Mouse (Mus musculus): ENCODE results near the gene Larp7. TPM values are rescaled to one million over a fixed set of nuclear protein-coding genes. Genes with fewer than 3 reads are reported as not detected.

The Larp7 gene
- total RNA-seq, 2 experiments from 2014 or later: 13.3 to 30.0 TPM

- no peak for ATAC-seq (replicated peaks; ENCODE audit: low FRiP score, poor library complexity, severe bottlenecking)
Observed at GRCm38 (mm10) chr3:127515251-127515650, 37.9 kb downstream of the Larp7 start.

GRCm38 (mm10) chr3:127513699-127514098 is 39.5 kb downstream of the Larp7 start:
- ATAC-seq (replicated peaks; ENCODE audit: low FRiP score, poor library complexity, severe bottlenecking): no peak

- ATAC-seq (replicated peaks; ENCODE audit: low FRiP score, poor library complexity, severe bottlenecking): no peak
Observed at GRCm38 (mm10) chr3:127512794-127513335, 40.3 kb downstream of the Larp7 start.

GRCm38 (mm10) chr3:127511786-127512746 is 41.1 kb downstream of the Larp7 start:
- no peak for ATAC-seq (replicated peaks; ENCODE audit: low FRiP score, poor library complexity, severe bottlenecking)

- no peak for ATAC-seq (replicated peaks; ENCODE audit: low FRiP score, poor library complexity, severe bottlenecking)
Observed at GRCm38 (mm10) chr3:127507878-127508783, 45.0 kb downstream of the Larp7 start.

- ATAC-seq (replicated peaks; ENCODE audit: low FRiP score, poor library complexity, severe bottlenecking): no peak
Observed at GRCm38 (mm10) chr3:127498742-127499400, 54.3 kb downstream of the Larp7 start, which contains the start of gene Ank2. Ank2 (minus strand) TSS chr3:127499350.

GRCm38 (mm10) chr3:127498197-127498741 is 54.9 kb downstream of the Larp7 start:
- peak; percentile 49; the same call in 1 of the 2 replicates for ATAC-seq (replicated peaks; ENCODE audit: low FRiP score, poor library complexity, severe bottlenecking)

- ATAC-seq (replicated peaks; ENCODE audit: low FRiP score, poor library complexity, severe bottlenecking): no peak
Observed at GRCm38 (mm10) chr3:127492663-127493062, 60.5 kb downstream of the Larp7 start.

GRCm38 (mm10) chr3:127487302-127487701 is 65.8 kb downstream of the Larp7 start:
- ATAC-seq (replicated peaks; ENCODE audit: low FRiP score, poor library complexity, severe bottlenecking): no peak

Other genes with a start within 250 kb of the Larp7 start
- 0.63 TPM in 1 of 2 replicates, not detected in the other for gene Ank2, start 54.0 kb downstream of the Larp7 start, total RNA-seq (2015; ENCODE audit: low replicate concordance)
- gene Ank2, start 54.0 kb downstream of the Larp7 start, total RNA-seq (2017; ENCODE audit: low replicate concordance): 0.34 and 2.6 TPM in 2 replicates
- gene Zgrf1, start 140 bp upstream of the Larp7 start, total RNA-seq (2015; ENCODE audit: low replicate concordance): 8.8 and 11.7 TPM in 2 replicates
- gene Zgrf1, start 140 bp upstream of the Larp7 start, total RNA-seq (2017; ENCODE audit: low replicate concordance): 18.0 and 22.7 TPM in 2 replicates
- gene Neurog2, start 79.8 kb upstream of the Larp7 start, total RNA-seq (2015; ENCODE audit: low replicate concordance): not detected in 2 replicates
- not detected in 2 replicates for gene Neurog2, start 79.8 kb upstream of the Larp7 start, total RNA-seq (2017; ENCODE audit: low replicate concordance)
- 1.5 and 2.9 TPM in 2 replicates for gene Alpk1, start 227.2 kb upstream of the Larp7 start, total RNA-seq (2015; ENCODE audit: low replicate concordance)
- gene Alpk1, start 227.2 kb upstream of the Larp7 start, total RNA-seq (2017; ENCODE audit: low replicate concordance): 2.9 and 3.0 TPM in 2 replicates
- gene Tifa, start 236.5 kb upstream of the Larp7 start, total RNA-seq (2015; ENCODE audit: low replicate concordance): 80.5 and 102 TPM in 2 replicates
- 77.4 and 87.0 TPM in 2 replicates for gene Tifa, start 236.5 kb upstream of the Larp7 start, total RNA-seq (2017; ENCODE audit: low replicate concordance)

Data from erythroblast, adult 5-6 weeks (primary cell).